Mouse (Mus musculus) erythroid progenitor cell, adult 5-6 weeks (primary cell): ENCODE measurements around the gene Camk2d. TPM values are rescaled to one million over a fixed set of nuclear protein-coding genes. Genes with fewer than 3 reads are reported as not detected.

Experiments
- ATAC-seq: replicated peaks from 2 replicates; pipeline ENCODE4 v1.8.0; 2016; ENCODE audit warnings: moderate number of reproducible peaks, mild to moderate bottlenecking, moderate TSS enrichment, inconsistent platforms; ENCODE audit not compliant: poor library complexity, low FRiP score, severe bottlenecking
- total RNA-seq, 2 experiments: library from RNA; stranded (forward) in 1 of 2; stranded (reverse) in 1 of 2; fragments of 150-400 nt in 1 of 2; fragments of 186-747, 209-891 nt in 1 of 2; gene quantifications; 2 replicates each; pipeline versions ENCODE4 v1.2.3 to v1.2.4; 2015 to 2017; ENCODE audit warnings: low replicate concordance in 2 of 2

Camk2d gene
- total RNA-seq, 2 experiments from 2014 or later, result 5.8 to 43.2 TPM

GRCm38 (mm10) chr3:126671292-126671691, 75.2 kb downstream of the Camk2d start:
- no peak for ATAC-seq

- ATAC-seq, result no peak
Measured at GRCm38 (mm10) chr3:126681051-126681450, 84.9 kb downstream of the Camk2d start.

GRCm38 (mm10) chr3:126681996-126682395, 85.9 kb downstream of the Camk2d start:
- ATAC-seq, result no peak

- no peak for ATAC-seq
Measured at GRCm38 (mm10) chr3:126685363-126685762, 89.3 kb downstream of the Camk2d start.

GRCm38 (mm10) chr3:126687150-126687549, 91.0 kb downstream of the Camk2d start:
- no peak for ATAC-seq

- ATAC-seq, result no peak
Measured at GRCm38 (mm10) chr3:126688516-126688915, 92.4 kb downstream of the Camk2d start.

GRCm38 (mm10) chr3:126690627-126691505, 94.8 kb downstream of the Camk2d start:
- ATAC-seq, result no peak

GRCm38 (mm10) chr3:126691565-126691964, 95.5 kb downstream of the Camk2d start:
- no peak for ATAC-seq

GRCm38 (mm10) chr3:126692797-126693196, 96.7 kb downstream of the Camk2d start:
- ATAC-seq, result no peak

- ATAC-seq, result no peak
Measured at GRCm38 (mm10) chr3:126693302-126693701, 97.2 kb downstream of the Camk2d start.

- ATAC-seq, result no peak
Measured at GRCm38 (mm10) chr3:126695456-126696293, 99.6 kb downstream of the Camk2d start.

- no peak for ATAC-seq
Measured at GRCm38 (mm10) chr3:126696620-126697019, 100.5 kb downstream of the Camk2d start.

GRCm38 (mm10) chr3:126699740-126700139, 103.6 kb downstream of the Camk2d start:
- no peak for ATAC-seq

GRCm38 (mm10) chr3:126701067-126701466, 105.0 kb downstream of the Camk2d start:
- no peak for ATAC-seq

- ATAC-seq, result no peak
Measured at GRCm38 (mm10) chr3:126701586-126701985, 105.5 kb downstream of the Camk2d start.

GRCm38 (mm10) chr3:126705490-126705889, 109.4 kb downstream of the Camk2d start:
- no peak for ATAC-seq

GRCm38 (mm10) chr3:126714281-126714680, 118.2 kb downstream of the Camk2d start:
- ATAC-seq, result no peak

GRCm38 (mm10) chr3:126723021-126723449, 126.9 kb downstream of the Camk2d start:
- ATAC-seq, result no peak

GRCm38 (mm10) chr3:126723458-126723857, 127.4 kb downstream of the Camk2d start:
- no peak for ATAC-seq

GRCm38 (mm10) chr3:126725647-126726046, 129.5 kb downstream of the Camk2d start:
- ATAC-seq, result no peak

- no peak for ATAC-seq
Measured at GRCm38 (mm10) chr3:126727387-126727786, 131.3 kb downstream of the Camk2d start.
